Mouse (Mus musculus): Measurements from ENCODE around the gene Nectin1. TPM values are rescaled to one million over a fixed set of nuclear protein-coding genes. Genes with fewer than 3 reads are reported as not detected.

Nectin1 gene
- 2.0 TPM for polyA plus RNA-seq (2014; fragmentation: Illumina TruSeq; extraction: RNeasy Lipid Tissue Mini Kit (QIAGEN cat#74804); ENCODE audit: low read depth, low replicate concordance)

DNA sequence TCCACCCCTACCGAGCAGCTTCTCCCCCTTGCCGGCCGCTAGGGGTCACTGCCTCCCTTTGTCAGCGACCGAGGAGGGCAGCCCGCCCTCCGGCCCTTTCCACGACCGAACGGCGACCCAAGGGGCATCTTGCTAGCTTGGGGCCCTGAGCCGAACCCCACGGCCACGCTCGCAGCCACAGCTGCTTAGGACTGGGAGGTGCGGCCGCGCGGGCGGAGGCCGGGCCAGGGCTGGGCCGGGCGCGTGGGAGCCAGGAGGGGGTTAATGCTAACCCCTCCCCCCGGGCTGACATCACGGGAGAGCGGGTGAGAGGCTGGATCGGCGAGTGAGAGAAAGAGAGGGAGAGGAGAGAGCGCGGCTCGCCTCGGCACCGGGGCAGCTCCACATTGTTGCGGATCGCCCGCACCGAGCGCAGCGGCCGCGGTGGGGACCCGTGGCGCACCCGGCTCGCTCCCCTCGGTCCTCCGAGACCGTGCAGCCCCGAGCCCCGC is at the start of gene Nectin1:
Gene Nectin1 (plus strand): TSS at position 338 of the 491 bp plus-strand sequence.

